Mouse (Mus musculus) kidney, adult 2 months (tissue): ENCODE measurements around the gene Ptpn3. TPM values are rescaled to one million over a fixed set of nuclear protein-coding genes. Genes with fewer than 3 reads are reported as not detected.

Source experiments
- DNase-seq: peaks from one replicate; pipeline ENCODE4 v3.0.0; 2021
- H3K27ac ChIP-seq: fragments of 200-500 bp; 2 replicates; pipeline ENCODE4 v1.5.1; 2012; ENCODE audit warnings: low read depth, low read length, control low read depth, inconsistent platforms; ENCODE audit not compliant: insufficient read depth
- H3K27me3 ChIP-seq: fragments of 200-500 bp; replicated peaks from 2 replicates; pipeline ENCODE4 v1.6.1; 2012; ENCODE audit warnings: mild to moderate bottlenecking, moderate library complexity, low read length, inconsistent platforms; ENCODE audit not compliant: control insufficient read depth, insufficient read depth
- H3K36me3 ChIP-seq: fragments of 200-500 bp; 2 replicates; pipeline ENCODE4 v1.6.1; 2012; ENCODE audit warnings: mild to moderate bottlenecking, moderate library complexity, low read length, inconsistent platforms; ENCODE audit not compliant: control insufficient read depth, insufficient read depth
- H3K4me1 ChIP-seq: fragments of 200-500 bp; 2 replicates; pipeline ENCODE4 v1.6.1; 2011; ENCODE audit warnings: low read length; ENCODE audit not compliant: control insufficient read depth, insufficient read depth
- H3K4me3 ChIP-seq: fragments of 200-500 bp; 2 replicates; pipeline ENCODE4 v1.5.1; 2011; ENCODE audit warnings: mild to moderate bottlenecking, low read depth, low read length, control low read depth; ENCODE audit not compliant: insufficient read depth
- CTCF ChIP-seq: fragments of 200-500 bp; conservative IDR thresholded peaks from 2 replicates; pipeline ENCODE4 v1.5.1; 2011; ENCODE audit warnings: low read depth, mild to moderate bottlenecking, control low read depth, low read length, moderate library complexity, mixed read lengths; ENCODE audit not compliant: insufficient read depth, insufficient read length
- POLR2A ChIP-seq: fragments of 200-500 bp; IDR thresholded peaks from one replicate; pipeline ENCODE4 v1.6.1; 2011; ENCODE audit warnings: low read depth, low read length, control low read depth
- WGBS: fragments of 180-500 bp; shearing (Covaris S2); methylation state at CpG from one replicate; pipeline ENCODE4 v1.1.7; 2018; 5-methylcytosine and 5-hydroxymethylcytosine counted together
- polyA plus RNA-seq: library from polyadenylated mRNA; depleted of rRNA; stranded (reverse); fragments of >200 nt; gene quantifications from 2 replicates; pipeline ENCODE4 v1.2.3, GENCODE M21; 2012

Gene Ptpn3
- polyA plus RNA-seq, 1 experiment: 17.7 TPM

- DNase-seq: no peak
- Histone ChIP-seq H3K27me3 (no peaks in the 10 kb centered on the region), H3K27ac (no peak overlapping the region), H3K4me3 (no peak overlapping the region), H3K36me3 (no peaks in the 10 kb centered on the region), H3K4me1 (no peaks in the 10 kb centered on the region)
- 60% methylated on average over 6 of the region's 6 CpGs for WGBS
- TF ChIP-seq CTCF (no peak), POLR2A (no peak)
Measured at GRCm38 (mm10) chr4:57254412-57254811, 47.2 kb downstream of the Ptpn3 start.

- H3K4me1 ChIP-seq: no peaks in the 10 kb centered on the region
- H3K36me3 ChIP-seq: no peaks in the 10 kb centered on the region
- TF ChIP-seq CTCF (peak; percentile 39), POLR2A (no peak)
- WGBS: 10% methylated on average over 2 of the region's 2 CpGs
- peak; percentile 27 for DNase-seq
- H3K27me3 ChIP-seq: no peaks in the 10 kb centered on the region
- no peak overlapping the region for H3K4me3 ChIP-seq
- H3K27ac ChIP-seq: no peak overlapping the region
Measured at GRCm38 (mm10) chr4:57250636-57251035, 51.0 kb downstream of the Ptpn3 start.

DNA sequence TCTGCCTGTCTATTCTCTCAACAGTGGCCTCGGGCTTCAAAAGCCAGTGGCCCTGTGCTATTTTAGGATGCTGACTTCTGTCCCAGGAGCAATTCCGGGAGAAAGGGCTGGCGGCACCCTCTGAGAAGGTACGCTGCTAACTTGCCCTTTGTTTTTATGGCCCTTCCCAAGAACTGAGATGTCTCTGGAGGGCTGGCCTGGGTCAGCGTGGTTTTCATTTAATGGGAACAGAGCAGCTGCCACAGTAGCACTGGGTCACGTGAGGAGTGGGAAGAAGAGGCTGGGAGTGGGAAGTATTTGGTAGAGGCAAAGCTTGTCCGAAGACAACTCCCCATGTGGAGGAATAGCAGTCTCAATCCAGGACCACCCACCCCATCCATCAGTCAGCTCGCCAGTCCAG lies 52.5 kb downstream of the Ptpn3 start:
- H3K27me3 ChIP-seq: no peaks in the 10 kb centered on the region
- 59% methylated on average over 8 of the region's 8 CpGs for WGBS
- TF ChIP-seq CTCF (no peak), POLR2A (no peak)
- H3K4me3 ChIP-seq: no peak overlapping the region
- no peaks in the 10 kb centered on the region for H3K4me1 ChIP-seq
- no peaks in the 10 kb centered on the region for H3K36me3 ChIP-seq
- H3K27ac ChIP-seq: no peak overlapping the region
- no peak for DNase-seq

DNA sequence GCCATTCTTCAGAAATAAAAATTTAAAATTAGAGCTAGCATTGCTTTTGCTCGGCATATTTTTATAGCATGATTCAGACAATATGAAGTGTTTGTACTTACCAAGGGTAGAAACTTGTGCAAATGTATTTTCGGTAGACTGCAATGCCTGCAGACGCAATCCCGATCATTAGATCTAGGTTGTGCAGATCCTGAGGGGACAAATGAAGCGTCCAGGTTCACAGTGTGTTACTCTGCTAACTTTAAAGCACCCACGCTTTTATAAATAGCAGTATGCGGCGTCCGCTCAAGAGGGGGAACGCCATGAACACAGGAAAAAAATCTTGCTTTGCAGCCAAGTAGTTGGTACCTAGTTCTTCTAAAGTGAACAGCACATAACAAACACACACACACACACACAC lies 56.8 kb downstream of the Ptpn3 start:
- H3K27ac ChIP-seq: no peak overlapping the region
- H3K36me3 ChIP-seq: no peaks in the 10 kb centered on the region; the same call in 1 of the 2 replicates
- H3K27me3 ChIP-seq: no peaks in the 10 kb centered on the region
- WGBS: 91% methylated on average over 10 of the region's 10 CpGs
- no peaks in the 10 kb centered on the region for H3K4me1 ChIP-seq
- no peak overlapping the region for H3K4me3 ChIP-seq
- DNase-seq: no peak
- TF ChIP-seq POLR2A (no peak), CTCF (no peak)

- Histone ChIP-seq H3K4me3 (no peak overlapping the region), H3K27ac (no peak overlapping the region), H3K36me3 (no peaks in the 10 kb centered on the region; the same call in 1 of the 2 replicates), H3K4me1 (no peaks in the 10 kb centered on the region), H3K27me3 (no peaks in the 10 kb centered on the region)
- 86% methylated on average over 11 of the region's 11 CpGs for WGBS
- DNase-seq: no peak
- TF ChIP-seq POLR2A (no peak), CTCF (no peak)
Measured at GRCm38 (mm10) chr4:57243312-57243711, 58.3 kb downstream of the Ptpn3 start.

- H3K27me3 ChIP-seq: no peaks in the 10 kb centered on the region
- H3K4me1 ChIP-seq: no peaks in the 10 kb centered on the region
- WGBS: 80% methylated on average over 10 of the region's 10 CpGs
- DNase-seq: no peak
- H3K36me3 ChIP-seq: no peaks in the 10 kb centered on the region; the same call in 1 of the 2 replicates
- H3K4me3 ChIP-seq: no peak overlapping the region
- H3K27ac ChIP-seq: no peak overlapping the region
- TF ChIP-seq CTCF (no peak), POLR2A (no peak)
Measured at GRCm38 (mm10) chr4:57240934-57241333, 60.7 kb downstream of the Ptpn3 start.

GRCm38 (mm10) chr4:57240100-57240499 lies 61.5 kb downstream of the Ptpn3 start:
- Histone ChIP-seq H3K27ac (no peak overlapping the region), H3K27me3 (no peaks in the 10 kb centered on the region)
- DNase-seq: peak; percentile 20

DNA sequence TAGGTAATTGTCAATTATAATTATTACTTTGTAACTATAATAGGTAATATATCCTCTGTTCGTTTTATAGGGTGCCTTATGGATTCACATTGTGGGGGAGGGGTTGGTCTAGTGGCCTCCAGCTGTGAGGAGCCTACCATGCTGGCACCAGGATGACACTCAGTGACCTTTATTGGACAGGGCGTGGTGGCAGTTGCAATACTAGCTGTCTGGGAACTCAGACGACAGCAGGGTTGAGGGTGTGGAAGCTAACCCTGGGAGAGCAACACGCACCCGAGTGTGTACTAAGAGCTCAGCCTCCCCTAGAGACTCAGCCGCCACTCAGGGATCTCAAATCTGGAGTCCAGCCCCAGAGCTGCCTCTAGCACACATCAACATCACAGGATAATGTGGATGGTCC lies 62.5 kb downstream of the Ptpn3 start:
- Histone ChIP-seq H3K4me1 (no peaks in the 10 kb centered on the region), H3K36me3 (no peaks in the 10 kb centered on the region; the same call in 1 of the 2 replicates), H3K27me3 (no peaks in the 10 kb centered on the region), H3K4me3 (no peak overlapping the region), H3K27ac (no peak overlapping the region)
- 67% methylated on average over 6 of the region's 6 CpGs for WGBS
- DNase-seq: no peak
- TF ChIP-seq POLR2A: no peak
- TF ChIP-seq CTCF: no peak

More at GRCm38 (mm10) chr4:57240100-57240499, 61.5 kb downstream of the Ptpn3 start:
- Histone ChIP-seq H3K36me3 (no peaks in the 10 kb centered on the region; the same call in 1 of the 2 replicates), H3K4me1 (no peaks in the 10 kb centered on the region), H3K4me3 (no peak overlapping the region)
- TF ChIP-seq POLR2A (no peak), CTCF (no peak)
- WGBS: 63% methylated on average over 7 of the region's 7 CpGs
